10 mouse cellular contexts compared by ENCODE assay signal in genomic region chr15:101472952-101473528, GRCm38 (mm10). TPM values are rescaled to one million over a fixed set of nuclear protein-coding genes. Genes with fewer than 3 reads are reported as not detected.
A peak's percentile ranks its signal among the peaks of the same experiment; 100 is the strongest.
DNase-seq lines count a peak whose midpoint lies in the region; TF ChIP-seq lines count a peak whose summit lies in the region.
"Had no signal": no experiment of that assay in that cellular context is flagged by ENCODE, and none has a peak within 500 bp of the region (broad histone marks: within the 10 kb centered on the region; RNA-seq: fewer than 3 reads in every experiment).

TSS of gene Krt86 (plus strand) at chr15:101473478.

- DNase-seq in heart, postnatal 4 days, result peak; percentile 60
- no peak for DNase-seq in heart, adult 2 months
- DNase-seq in urinary bladder, postnatal 25 days (ENCODE audit: low spot score), result peak; percentile 41
- no peak for DNase-seq in urinary bladder, postnatal 10 days (ENCODE audit: low spot score)
- peak; percentile 16 for DNase-seq in fibroblast of lung, adult 2 months (ENCODE audit: low read depth)
- DNase-seq in yolk sac, embryonic 10.5 days (ENCODE audit: low spot score), result peak; percentile 25
- DNase-seq in left cerebral cortex, adult 2 months (ENCODE audit: extremely low spot score in 1 of 2, low spot score in 2 of 2), result no peak
- no peak for DNase-seq in cerebellum, adult 18-20 months

- H3K4me1 ChIP-seq in heart, adult 2 months (ENCODE audit: control insufficient read depth, insufficient read depth, low read length), result no peaks in the 10 kb centered on the region
- H3K4me1 ChIP-seq: lung, embryonic 15.5 days had no signal

- TF ChIP-seq POLR2A in heart, adult 2 months (IDR thresholded peaks at IDR 0.05; ENCODE audit: insufficient read depth, low read depth, low read length), result no peak

- H3K79me2 ChIP-seq in heart, adult 2 months (replicated peaks; ENCODE audit: control insufficient read depth, insufficient read depth, low read length), result no peaks in the 10 kb centered on the region

- intact Hi-C loops in heart, adult 2 months (cut with DNase I), result no loop called here
- intact Hi-C loops in left cerebral cortex, adult 2 months (cut with DNase I), result no loop called here

- no peak for TF ChIP-seq CTCF in heart, adult 2 months (IDR thresholded peaks at IDR 0.05)
- no peak for TF ChIP-seq CTCF in left cerebral cortex, adult 2 months (IDR thresholded peaks at IDR 0.05)

- no peak within 1 kb of the TSS for H3K27ac ChIP-seq in heart, adult 2 months
- no peak within 1 kb of the TSS for H3K27ac ChIP-seq in left cerebral cortex, adult 2 months
- H3K27ac ChIP-seq: lung, embryonic 15.5 days had no signal

- H3K36me3 ChIP-seq in heart, adult 2 months (ENCODE audit: control insufficient read depth, insufficient read depth, low read length), result no peaks in the 10 kb centered on the region
- H3K36me3 ChIP-seq: lung, embryonic 15.5 days had no signal

- H3K4me3 ChIP-seq in heart, adult 2 months, result no peak within 1 kb of the TSS
- H3K4me3 ChIP-seq in left cerebral cortex, adult 2 months, result no peak within 1 kb of the TSS
- H3K4me3 ChIP-seq: lung, embryonic 15.5 days had no signal

- no peaks in the 10 kb centered on the region for H3K27me3 ChIP-seq in heart, adult 2 months (ENCODE audit: control insufficient read depth, insufficient read depth, low read length)

- 22% methylated on average over 10 of the region's 10 CpGs for WGBS in heart, adult 2 months

- no peak within 1 kb of the TSS for H3K9ac ChIP-seq in heart, adult 2 months (ENCODE audit: low read depth, low read length)
- H3K9ac ChIP-seq: lung, embryonic 15.5 days had no signal

- no peak for TF ChIP-seq EP300 in heart, adult 2 months (IDR thresholded peaks at IDR 0.05; ENCODE audit: insufficient read depth, low read depth, low read length)

RNA-seq across cellular contexts. Expression of gene Krt86, which starts in this region (rescaled TPM):
- not detected for total RNA-seq in heart, postnatal 4 days (2021)
- total RNA-seq in heart, adult 2 months (2021), result not detected
- polyA plus RNA-seq in heart, adult 2 months (2012; rRNA removed), result 0.12 TPM in 1 of 2 replicates, not detected in the other
- not detected for total RNA-seq in left cerebral cortex, adult 2 months (2021)
- total RNA-seq: heart, postnatal 36 days had no signal
- polyA plus RNA-seq: lung, embryonic 15.5 days had no signal

Comparison
In these comparisons a context has a peak if more than half of its experiments do, and no peak if none do; other contexts are left out.
1. DNase-seq: peak in urinary bladder, postnatal 25 days (single experiment), fibroblast of lung, adult 2 months (single experiment) and yolk sac, embryonic 10.5 days (single experiment); none in heart, adult 2 months (0 of 2), urinary bladder, postnatal 10 days (single experiment), left cerebral cortex, adult 2 months (0 of 2) and cerebellum, adult 18-20 months (0 of 2).
2. Peak in DNase-seq in heart, postnatal 4 days; RNA of the gene not detected or under 1 TPM.